Mouse (Mus musculus): ENCODE data around the gene Slc35c2. TPM values are rescaled to one million over a fixed set of nuclear protein-coding genes. Genes with fewer than 3 reads are reported as not detected.

The Slc35c2 gene
- polyA plus RNA-seq (2016; fragmentation: Nextera tagmentation; extraction: Ambion mirVana) = 52.8 and 57.0 TPM in 2 replicates

- peaks cover 24% of the 10 kb centered on the region for H3K4me1 ChIP-seq
- H3K4me2 ChIP-seq (replicated peaks) = peak within 1 kb of the TSS; percentile 67
- no peaks in the 10 kb centered on the region for H3K27me3 ChIP-seq
- ATAC-seq (ENCODE audit: insufficient number of reproducible peaks, insufficient read depth, low FRiP score, low TSS enrichment) = peak; percentile 89
- peak within 1 kb of the TSS; percentile 69 for H3K27ac ChIP-seq
- H3K36me3 ChIP-seq = peaks cover 42% of the 10 kb centered on the region
- WGBS = 1% methylated on average over 49 of the region's 49 CpGs
- H3K9ac ChIP-seq = peak within 1 kb of the TSS; percentile 65
- H3K9me3 ChIP-seq = no peaks in the 10 kb centered on the region
- H3K4me3 ChIP-seq = peak within 1 kb of the TSS; percentile 86
Measured at GRCm38 (mm10) chr2:165287202-165287984, at the start of gene Slc35c2. TSS of gene Slc35c2 (minus strand) at chr2:165287869.

- no peaks in the 10 kb centered on the region for H3K36me3 ChIP-seq
- WGBS = 25% methylated on average over 3 of the region's 3 CpGs
- H3K4me3 ChIP-seq = no peak overlapping the region
- H3K27me3 ChIP-seq = no peaks in the 10 kb centered on the region
- ATAC-seq (ENCODE audit: insufficient number of reproducible peaks, insufficient read depth, low FRiP score, low TSS enrichment) = no peak
- no peak overlapping the region for H3K9ac ChIP-seq
- no peaks in the 10 kb centered on the region for H3K9me3 ChIP-seq
- 0 out of 2 replicates have a peak, but pooled peaks cover 4% of the 10 kb centered on the region for H3K4me1 ChIP-seq
- H3K4me2 ChIP-seq (replicated peaks) = no peak overlapping the region
- H3K27ac ChIP-seq = no peak overlapping the region
Measured at GRCm38 (mm10) chr2:165337191-165337590, 49.5 kb upstream of the Slc35c2 start.

- 46% methylated on average over 14 of the region's 14 CpGs for WGBS
- H3K36me3 ChIP-seq = no peaks in the 10 kb centered on the region
Measured at GRCm38 (mm10) chr2:165332610-165333210, 45.0 kb upstream of the Slc35c2 start.

GRCm38 (mm10) chr2:165329703-165330102 is 42.0 kb upstream of the Slc35c2 start:
- H3K4me3 ChIP-seq = no peak overlapping the region
- peaks cover 14% of the 10 kb centered on the region for H3K4me1 ChIP-seq
- no peak overlapping the region for H3K27ac ChIP-seq
- no peak overlapping the region for H3K4me2 ChIP-seq (replicated peaks)
- no peak overlapping the region for H3K9ac ChIP-seq
- no peaks in the 10 kb centered on the region for H3K9me3 ChIP-seq
- no peak for ATAC-seq (ENCODE audit: insufficient number of reproducible peaks, insufficient read depth, low FRiP score, low TSS enrichment)
- H3K27me3 ChIP-seq = no peaks in the 10 kb centered on the region
- WGBS = 48% methylated on average over 3 of the region's 3 CpGs
- no peaks in the 10 kb centered on the region for H3K36me3 ChIP-seq

More at GRCm38 (mm10) chr2:165332610-165333210, 45.0 kb upstream of the Slc35c2 start:
- H3K27me3 ChIP-seq = no peaks in the 10 kb centered on the region
- 0 out of 2 replicates have a peak, but pooled peaks cover 4% of the 10 kb centered on the region for H3K4me1 ChIP-seq
- no peak overlapping the region for H3K4me3 ChIP-seq
- no peaks in the 10 kb centered on the region for H3K9me3 ChIP-seq
- no peak overlapping the region for H3K27ac ChIP-seq
- no peak for ATAC-seq (ENCODE audit: insufficient number of reproducible peaks, insufficient read depth, low FRiP score, low TSS enrichment)
- H3K4me2 ChIP-seq (replicated peaks) = no peak overlapping the region
- no peak overlapping the region for H3K9ac ChIP-seq

GRCm38 (mm10) chr2:165328746-165329145 is 41.1 kb upstream of the Slc35c2 start:
- H3K4me1 ChIP-seq = peaks cover 24% of the 10 kb centered on the region
- 83% methylated on average over 5 of the region's 5 CpGs for WGBS

GRCm38 (mm10) chr2:165327386-165327785 is 39.7 kb upstream of the Slc35c2 start:
- no peak for ATAC-seq (ENCODE audit: insufficient number of reproducible peaks, insufficient read depth, low FRiP score, low TSS enrichment)
- WGBS = 53% methylated on average over 7 of the region's 7 CpGs
- Histone ChIP-seq H3K4me3 (peak overlapping the region; percentile 92), H3K27ac (no peak overlapping the region), H3K27me3 (no peaks in the 10 kb centered on the region), H3K9me3 (no peaks in the 10 kb centered on the region), H3K4me1 (peaks cover 22% of the 10 kb centered on the region), H3K4me2 (replicated peaks) (peak overlapping the region; percentile 92), H3K9ac (peak overlapping the region; percentile 60; the same call in 1 of the 2 replicates), H3K36me3 (no peaks in the 10 kb centered on the region)

More at GRCm38 (mm10) chr2:165328746-165329145, 41.1 kb upstream of the Slc35c2 start:
- Histone ChIP-seq H3K27ac (no peak overlapping the region), H3K4me3 (no peak overlapping the region), H3K9ac (no peak overlapping the region), H3K27me3 (no peaks in the 10 kb centered on the region), H3K36me3 (no peaks in the 10 kb centered on the region), H3K4me2 (replicated peaks) (no peak overlapping the region), H3K9me3 (no peaks in the 10 kb centered on the region)
- no peak for ATAC-seq (ENCODE audit: insufficient number of reproducible peaks, insufficient read depth, low FRiP score, low TSS enrichment)

- no peaks in the 10 kb centered on the region for H3K36me3 ChIP-seq
- H3K9ac ChIP-seq = peak within 1 kb of the TSS; percentile 90
- H3K4me1 ChIP-seq = peaks cover 29% of the 10 kb centered on the region
- H3K9me3 ChIP-seq = no peaks in the 10 kb centered on the region
- H3K27ac ChIP-seq = peak within 1 kb of the TSS; percentile 69
- peak; percentile 97 for ATAC-seq (ENCODE audit: insufficient number of reproducible peaks, insufficient read depth, low FRiP score, low TSS enrichment)
- peak within 1 kb of the TSS; percentile 92 for H3K4me2 ChIP-seq (replicated peaks)
- H3K27me3 ChIP-seq = no peaks in the 10 kb centered on the region
- peak within 1 kb of the TSS; percentile 92 for H3K4me3 ChIP-seq
- under 1% methylated on average over 52 of the region's 55 CpGs for WGBS
Measured at GRCm38 (mm10) chr2:165326304-165327190, 38.9 kb upstream of the Slc35c2 start, which contains the start of gene Elmo2. TSS of gene Elmo2 (minus strand) at chr2:165326479.

GRCm38 (mm10) chr2:165325521-165326303 is 38.0 kb upstream of the Slc35c2 start:
- peak; percentile 11; the same call in 1 of the 2 replicates for ATAC-seq (ENCODE audit: insufficient number of reproducible peaks, insufficient read depth, low FRiP score, low TSS enrichment)
- Histone ChIP-seq H3K9ac (peak overlapping the region; percentile 90), H3K36me3 (no peaks in the 10 kb centered on the region), H3K9me3 (no peaks in the 10 kb centered on the region), H3K4me1 (peaks cover 38% of the 10 kb centered on the region), H3K27me3 (no peaks in the 10 kb centered on the region), H3K4me3 (peak overlapping the region; percentile 92), H3K27ac (peak overlapping the region; percentile 69), H3K4me2 (replicated peaks) (peak overlapping the region; percentile 92)
- WGBS = under 1% methylated on average over 24 of the region's 30 CpGs

- Histone ChIP-seq H3K9ac (no peak overlapping the region; the same call in 1 of the 2 replicates), H3K36me3 (no peaks in the 10 kb centered on the region), H3K4me3 (no peak overlapping the region), H3K4me2 (replicated peaks) (0 out of 2 replicates have a peak overlapping the region, but pooled peaks have one; percentile 92), H3K4me1 (peaks cover 44% of the 10 kb centered on the region), H3K27me3 (no peaks in the 10 kb centered on the region), H3K27ac (no peak overlapping the region), H3K9me3 (no peaks in the 10 kb centered on the region)
- WGBS = 20% methylated on average over 5 of the region's 5 CpGs
- ATAC-seq (ENCODE audit: insufficient number of reproducible peaks, insufficient read depth, low FRiP score, low TSS enrichment) = no peak
Measured at GRCm38 (mm10) chr2:165323928-165324327, 36.3 kb upstream of the Slc35c2 start.

- Histone ChIP-seq H3K9me3 (no peaks in the 10 kb centered on the region), H3K27ac (no peak overlapping the region), H3K9ac (no peak overlapping the region), H3K4me1 (peaks cover 49% of the 10 kb centered on the region), H3K27me3 (no peaks in the 10 kb centered on the region), H3K4me2 (replicated peaks) (no peak overlapping the region), H3K4me3 (no peak overlapping the region), H3K36me3 (no peaks in the 10 kb centered on the region)
- WGBS = 68% methylated on average over 5 of the region's 5 CpGs
- ATAC-seq (ENCODE audit: insufficient number of reproducible peaks, insufficient read depth, low FRiP score, low TSS enrichment) = no peak
Measured at GRCm38 (mm10) chr2:165323484-165323883, 35.8 kb upstream of the Slc35c2 start.
